Mouse (Mus musculus) cerebellum, adult 2 months (tissue): ENCODE results near the gene A530016L24Rik.

Experiments
- CTCF ChIP-seq: fragments of 200-500 bp; IDR thresholded peaks from 2 replicates; pipeline ENCODE4 v1.5.1; 2011; ENCODE audit warnings: low read depth, mild to moderate bottlenecking, control low read depth, low read length, moderate library complexity, borderline replicate concordance; ENCODE audit not compliant: insufficient read depth
- POLR2A ChIP-seq: fragments of 200-500 bp; IDR thresholded peaks from 2 replicates; pipeline ENCODE4 v1.6.1; 2011; ENCODE audit warnings: low read length, control low read depth, borderline replicate concordance; ENCODE audit not compliant: insufficient read depth

GRCm38 (mm10) chr12:112439993-112440392 is 49.3 kb upstream of the A530016L24Rik start:
- TF ChIP-seq CTCF (no peak), POLR2A (no peak)
